Mouse (Mus musculus) liver, postnatal 0 days (tissue): ENCODE results near the gene Clock.

Experiments
- CTCF ChIP-seq: sonication (generic); IDR thresholded peaks from 2 replicates; pipeline ENCODE4 v1.5.1; 2016; ENCODE audit warnings: antibody characterized with exemption, low read depth
- EP300 ChIP-seq: IDR thresholded peaks from 2 replicates; pipeline ENCODE4 v1.6.1; 2016; ENCODE audit warnings: antibody characterized with exemption, low read depth, mild to moderate bottlenecking

- TF ChIP-seq CTCF = no peak
- no peak for TF ChIP-seq EP300
Observed at GRCm38 (mm10) chr5:76203171-76203570, 101.4 kb downstream of the Clock start.
